Mouse (Mus musculus): ENCODE data around the gene Pcsk5. TPM values are rescaled to one million over a fixed set of nuclear protein-coding genes. Genes with fewer than 3 reads are reported as not detected.

Pcsk5 gene
- polyA plus RNA-seq, 1 experiment, result 1.7 TPM

GRCm38 (mm10) chr19:17591335-17591734, 246.1 kb downstream of the Pcsk5 start:
- Histone ChIP-seq H3K4me1 (ENCODE audit: control insufficient read depth, insufficient read depth, low read length) (no peaks in the 10 kb centered on the region), H3K27me3 (ENCODE audit: control insufficient read depth, insufficient read depth, low read length) (no peaks in the 10 kb centered on the region; the same call in 1 of the 2 replicates), H3K27ac (ENCODE audit: insufficient read depth, low read length) (no peak overlapping the region), H3K4me3 (replicated peaks; ENCODE audit: insufficient read depth, low read depth, low read length) (no peak overlapping the region)
- 12% methylated on average over 8 of the region's 8 CpGs for WGBS
- TF ChIP-seq POLR2A (IDR thresholded peaks at IDR 0.05; ENCODE audit: borderline replicate concordance, insufficient read depth, low read length), result no peak
- DNase-seq, result peak in 1 of 2 experiments; percentile 4

GRCm38 (mm10) chr19:17590314-17590713, 247.1 kb downstream of the Pcsk5 start:
- TF ChIP-seq CTCF (IDR thresholded peaks at IDR 0.05; ENCODE audit: borderline replicate concordance, insufficient read depth, low read depth, low read length) (no peak), POLR2A (IDR thresholded peaks at IDR 0.05; ENCODE audit: borderline replicate concordance, insufficient read depth, low read length) (no peak)
- Histone ChIP-seq H3K27me3 (ENCODE audit: control insufficient read depth, insufficient read depth, low read length) (no peaks in the 10 kb centered on the region; the same call in 1 of the 2 replicates), H3K27ac (ENCODE audit: insufficient read depth, low read length) (no peak overlapping the region), H3K4me1 (ENCODE audit: control insufficient read depth, insufficient read depth, low read length) (no peaks in the 10 kb centered on the region), H3K4me3 (replicated peaks; ENCODE audit: insufficient read depth, low read depth, low read length) (no peak overlapping the region)
- DNase-seq, result no peak
- WGBS, result 83% methylated on average over 1 of the region's 1 CpGs

GRCm38 (mm10) chr19:17577412-17577811, 260.0 kb downstream of the Pcsk5 start:
- H3K27me3 ChIP-seq (ENCODE audit: control insufficient read depth, insufficient read depth, low read length), result no peaks in the 10 kb centered on the region
- TF ChIP-seq POLR2A (IDR thresholded peaks at IDR 0.05; ENCODE audit: borderline replicate concordance, insufficient read depth, low read length), result no peak
- TF ChIP-seq CTCF (IDR thresholded peaks at IDR 0.05; ENCODE audit: borderline replicate concordance, insufficient read depth, low read depth, low read length), result no peak
- H3K4me1 ChIP-seq (ENCODE audit: control insufficient read depth, insufficient read depth, low read length), result no peaks in the 10 kb centered on the region
- H3K4me3 ChIP-seq (replicated peaks; ENCODE audit: insufficient read depth, low read depth, low read length), result no peak overlapping the region
- no peak for DNase-seq
- H3K27ac ChIP-seq (ENCODE audit: insufficient read depth, low read length), result no peak overlapping the region
- WGBS, result 92% methylated on average over 4 of the region's 4 CpGs

- H3K4me3 ChIP-seq (replicated peaks; ENCODE audit: insufficient read depth, low read depth, low read length), result no peak overlapping the region
- 96% methylated on average over 5 of the region's 5 CpGs for WGBS
- TF ChIP-seq CTCF (IDR thresholded peaks at IDR 0.05; ENCODE audit: borderline replicate concordance, insufficient read depth, low read depth, low read length) (no peak), POLR2A (IDR thresholded peaks at IDR 0.05; ENCODE audit: borderline replicate concordance, insufficient read depth, low read length) (no peak)
Observed at GRCm38 (mm10) chr19:17574564-17574963, 262.9 kb downstream of the Pcsk5 start.

GRCm38 (mm10) chr19:17572315-17572714, 265.1 kb downstream of the Pcsk5 start:
- H3K4me3 ChIP-seq (replicated peaks; ENCODE audit: insufficient read depth, low read depth, low read length), result no peak overlapping the region
- DNase-seq, result no peak
- H3K27ac ChIP-seq (ENCODE audit: insufficient read depth, low read length), result no peak overlapping the region
- no peaks in the 10 kb centered on the region for H3K27me3 ChIP-seq (ENCODE audit: control insufficient read depth, insufficient read depth, low read length)
- H3K4me1 ChIP-seq (ENCODE audit: control insufficient read depth, insufficient read depth, low read length), result no peaks in the 10 kb centered on the region
- no peak for TF ChIP-seq CTCF (IDR thresholded peaks at IDR 0.05; ENCODE audit: borderline replicate concordance, insufficient read depth, low read depth, low read length)
- no peak for TF ChIP-seq POLR2A (IDR thresholded peaks at IDR 0.05; ENCODE audit: borderline replicate concordance, insufficient read depth, low read length)
- WGBS, result 72% methylated on average over 8 of the region's 8 CpGs

More at GRCm38 (mm10) chr19:17574564-17574963, 262.9 kb downstream of the Pcsk5 start:
- no peak overlapping the region for H3K27ac ChIP-seq (ENCODE audit: insufficient read depth, low read length)
- no peaks in the 10 kb centered on the region for H3K27me3 ChIP-seq (ENCODE audit: control insufficient read depth, insufficient read depth, low read length)
- no peaks in the 10 kb centered on the region for H3K4me1 ChIP-seq (ENCODE audit: control insufficient read depth, insufficient read depth, low read length)
- DNase-seq, result no peak

- Histone ChIP-seq H3K4me1 (ENCODE audit: control insufficient read depth, insufficient read depth, low read length) (no peaks in the 10 kb centered on the region), H3K27me3 (ENCODE audit: control insufficient read depth, insufficient read depth, low read length) (no peaks in the 10 kb centered on the region), H3K27ac (ENCODE audit: insufficient read depth, low read length) (no peak overlapping the region), H3K4me3 (replicated peaks; ENCODE audit: insufficient read depth, low read depth, low read length) (no peak overlapping the region)
- WGBS, result 92% methylated on average over 2 of the region's 2 CpGs
- DNase-seq, result no peak
- TF ChIP-seq POLR2A (IDR thresholded peaks at IDR 0.05; ENCODE audit: borderline replicate concordance, insufficient read depth, low read length), result no peak
- TF ChIP-seq CTCF (IDR thresholded peaks at IDR 0.05; ENCODE audit: borderline replicate concordance, insufficient read depth, low read depth, low read length), result no peak
Observed at GRCm38 (mm10) chr19:17570936-17571335, 266.5 kb downstream of the Pcsk5 start.

- no peak overlapping the region for H3K27ac ChIP-seq (ENCODE audit: insufficient read depth, low read length)
- TF ChIP-seq POLR2A (IDR thresholded peaks at IDR 0.05; ENCODE audit: borderline replicate concordance, insufficient read depth, low read length), result no peak
- TF ChIP-seq CTCF (IDR thresholded peaks at IDR 0.05; ENCODE audit: borderline replicate concordance, insufficient read depth, low read depth, low read length), result no peak
- 65% methylated on average over 3 of the region's 3 CpGs for WGBS
Observed at GRCm38 (mm10) chr19:17567264-17567663, 270.2 kb downstream of the Pcsk5 start.

GRCm38 (mm10) chr19:17566097-17566496, 271.3 kb downstream of the Pcsk5 start:
- TF ChIP-seq POLR2A (IDR thresholded peaks at IDR 0.05; ENCODE audit: borderline replicate concordance, insufficient read depth, low read length), result no peak
- TF ChIP-seq CTCF (IDR thresholded peaks at IDR 0.05; ENCODE audit: borderline replicate concordance, insufficient read depth, low read depth, low read length), result no peak
- DNase-seq, result no peak
- Histone ChIP-seq H3K27ac (ENCODE audit: insufficient read depth, low read length) (no peak overlapping the region), H3K4me3 (replicated peaks; ENCODE audit: insufficient read depth, low read depth, low read length) (no peak overlapping the region), H3K4me1 (ENCODE audit: control insufficient read depth, insufficient read depth, low read length) (no peaks in the 10 kb centered on the region), H3K27me3 (ENCODE audit: control insufficient read depth, insufficient read depth, low read length) (no peaks in the 10 kb centered on the region)
- 79% methylated on average over 4 of the region's 4 CpGs for WGBS

More at GRCm38 (mm10) chr19:17567264-17567663, 270.2 kb downstream of the Pcsk5 start:
- no peak for DNase-seq
- no peaks in the 10 kb centered on the region for H3K27me3 ChIP-seq (ENCODE audit: control insufficient read depth, insufficient read depth, low read length)
- no peak overlapping the region for H3K4me3 ChIP-seq (replicated peaks; ENCODE audit: insufficient read depth, low read depth, low read length)
- H3K4me1 ChIP-seq (ENCODE audit: control insufficient read depth, insufficient read depth, low read length), result no peaks in the 10 kb centered on the region
